Mouse (Mus musculus): ENCODE results near the gene Sae1. TPM values are rescaled to one million over a fixed set of nuclear protein-coding genes. Genes with fewer than 3 reads are reported as not detected.

Sae1 gene
- 114 and 122 TPM in 2 replicates for total RNA-seq (2014; rRNA removed)
- 197 and 211 TPM in 2 replicates for polyA plus RNA-seq (2015; fragmentation: Nextera tagmentation; extraction: Ambion mirVana)

DNA sequence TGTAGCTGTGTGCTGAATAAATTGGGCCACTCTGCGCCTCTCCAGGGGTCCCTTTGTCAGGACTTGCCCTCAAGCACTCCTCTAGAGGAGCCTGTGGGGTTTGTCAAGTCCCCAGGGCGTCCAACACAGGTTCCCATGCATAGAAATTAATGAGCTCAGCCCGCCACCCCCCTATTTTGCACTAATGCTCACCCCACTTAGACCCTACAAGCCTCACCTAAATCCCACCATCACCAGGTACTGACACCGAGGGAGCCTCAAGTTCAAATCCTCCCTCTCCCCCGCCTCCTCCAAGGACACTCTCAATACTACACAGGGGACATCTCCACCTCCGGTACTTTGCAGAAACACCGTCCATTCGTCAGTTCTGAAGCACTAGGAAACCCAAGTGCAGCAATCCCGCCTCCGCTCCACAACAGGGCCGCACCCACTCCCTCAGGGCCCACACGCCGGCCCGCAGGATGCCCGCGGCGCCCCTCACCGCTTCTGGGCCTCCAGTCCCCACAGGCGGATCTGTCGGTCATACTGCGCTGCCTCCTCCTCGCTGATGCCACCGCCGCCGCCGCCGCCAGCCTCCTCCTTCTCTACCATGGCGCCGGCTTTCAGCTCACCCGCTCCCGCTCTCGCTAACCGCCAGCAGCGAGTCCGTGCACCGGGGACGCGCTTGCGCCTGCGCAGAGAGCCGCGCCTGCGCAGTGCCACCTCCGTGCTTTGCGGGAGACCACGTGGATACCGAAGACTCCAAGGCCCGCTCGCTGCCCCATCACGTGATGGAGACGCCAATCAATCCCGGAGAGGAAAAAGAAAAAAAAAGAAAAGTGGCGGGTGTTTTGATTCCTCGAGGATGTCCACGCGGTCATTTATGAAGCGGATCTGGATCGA is at the start of gene Sae1:
Sae1 (minus strand) TSS at position 647 of the 882 bp plus-strand sequence.
- peak within 1 kb of the TSS; percentile 91 for H3K9ac ChIP-seq
- WGBS = 1% methylated on average over 58 of the region's 58 CpGs
- peak; percentile 96 for ATAC-seq
- H3K4me1 ChIP-seq (ENCODE audit: insufficient read depth) = peaks cover 13% of the 10 kb centered on the region
- peaks cover 5% of the 10 kb centered on the region; the same call in 1 of the 2 replicates for H3K36me3 ChIP-seq (ENCODE audit: insufficient read depth)
- H3K4me2 ChIP-seq (ENCODE audit: low read depth) = peak within 1 kb of the TSS; percentile 82
- peak within 1 kb of the TSS; percentile 80 for H3K27ac ChIP-seq (ENCODE audit: low read depth, low read length)
- H3K9me3 ChIP-seq (ENCODE audit: low read length) = no peaks in the 10 kb centered on the region
- H3K4me3 ChIP-seq (ENCODE audit: low read depth, low read length) = peak within 1 kb of the TSS; percentile 93
- peak; percentile 98 for DNase-seq
- TF ChIP-seq CTCF (IDR thresholded peaks at IDR 0.05; ENCODE audit: low read depth) = no peak
- no peaks in the 10 kb centered on the region for H3K27me3 ChIP-seq (ENCODE audit: insufficient read depth, low read length)

DNA sequence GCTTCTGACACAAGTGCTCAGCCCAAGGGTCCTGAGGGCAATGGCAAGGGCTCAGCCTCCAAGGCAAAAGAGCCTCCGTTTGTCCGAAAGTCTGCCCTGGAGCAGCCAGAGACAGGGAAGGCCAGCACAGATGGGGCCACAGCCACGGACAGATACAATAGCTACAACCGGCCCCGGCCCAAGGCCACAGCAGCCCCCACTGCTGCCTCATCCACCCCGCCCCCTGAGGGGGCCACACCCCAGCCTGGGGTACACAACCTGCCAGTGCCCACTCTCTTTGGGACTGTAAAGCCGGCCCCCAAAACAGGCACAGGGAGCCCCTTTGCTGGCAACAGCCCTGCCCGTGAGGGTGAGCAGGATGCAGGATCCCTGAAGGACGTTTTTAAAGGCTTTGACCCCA is 47.5 kb upstream of the Sae1 start:
- Histone ChIP-seq H3K4me1 (ENCODE audit: insufficient read depth) (no peaks in the 10 kb centered on the region), H3K9ac (no peak overlapping the region), H3K27me3 (ENCODE audit: insufficient read depth, low read length) (no peaks in the 10 kb centered on the region), H3K36me3 (ENCODE audit: insufficient read depth) (peaks cover 62% of the 10 kb centered on the region), H3K4me3 (ENCODE audit: low read depth, low read length) (no peak overlapping the region), H3K9me3 (ENCODE audit: low read length) (no peaks in the 10 kb centered on the region), H3K27ac (ENCODE audit: low read depth, low read length) (no peak overlapping the region), H3K4me2 (ENCODE audit: low read depth) (no peak overlapping the region)
- WGBS = 89% methylated on average over 9 of the region's 9 CpGs
- no peak for DNase-seq
- no peak for TF ChIP-seq CTCF (IDR thresholded peaks at IDR 0.05; ENCODE audit: low read depth)
- no peak for ATAC-seq

DNA sequence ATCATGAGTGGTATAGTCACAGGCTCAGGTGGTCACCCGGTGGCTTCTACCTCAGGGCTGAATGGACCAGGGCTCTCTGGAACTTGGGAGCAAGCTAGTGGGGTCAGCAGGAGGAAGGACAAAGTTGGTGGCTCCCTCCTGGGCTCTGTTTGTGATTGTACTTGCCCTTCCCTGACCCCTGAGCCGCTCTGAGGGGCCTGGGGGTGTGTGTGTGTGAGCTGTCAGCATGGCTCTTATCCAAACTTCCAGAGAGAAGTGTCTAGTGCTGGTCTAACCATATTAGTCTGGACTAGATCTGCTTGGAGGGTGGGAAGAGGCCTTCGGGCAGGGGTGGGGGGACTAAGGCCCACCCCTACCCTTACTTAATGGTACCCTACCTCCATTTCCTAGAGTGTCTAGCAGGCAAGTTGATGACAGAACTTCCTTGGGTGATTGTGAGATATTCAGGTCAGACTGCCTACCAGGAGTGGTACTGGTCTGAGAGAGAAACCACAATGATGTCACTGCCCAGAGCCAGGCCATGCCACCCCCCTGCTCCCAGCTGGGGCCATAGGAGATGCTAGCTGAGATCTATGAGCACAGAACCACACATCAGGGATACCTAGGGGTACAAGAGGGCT is 45.9 kb upstream of the Sae1 start:
- no peak overlapping the region for H3K27ac ChIP-seq (ENCODE audit: low read depth, low read length)
- no peaks in the 10 kb centered on the region for H3K27me3 ChIP-seq (ENCODE audit: insufficient read depth, low read length)
- 78% methylated on average over 3 of the region's 3 CpGs for WGBS
- no peaks in the 10 kb centered on the region for H3K9me3 ChIP-seq (ENCODE audit: low read length)
- no peak for TF ChIP-seq CTCF (IDR thresholded peaks at IDR 0.05; ENCODE audit: low read depth)
- H3K4me2 ChIP-seq (ENCODE audit: low read depth) = no peak overlapping the region
- no peaks in the 10 kb centered on the region for H3K4me1 ChIP-seq (ENCODE audit: insufficient read depth)
- ATAC-seq (no peak), DNase-seq (no peak)
- H3K36me3 ChIP-seq (ENCODE audit: insufficient read depth) = peaks cover 78% of the 10 kb centered on the region
- H3K4me3 ChIP-seq (ENCODE audit: low read depth, low read length) = no peak overlapping the region
- H3K9ac ChIP-seq = no peak overlapping the region

DNA sequence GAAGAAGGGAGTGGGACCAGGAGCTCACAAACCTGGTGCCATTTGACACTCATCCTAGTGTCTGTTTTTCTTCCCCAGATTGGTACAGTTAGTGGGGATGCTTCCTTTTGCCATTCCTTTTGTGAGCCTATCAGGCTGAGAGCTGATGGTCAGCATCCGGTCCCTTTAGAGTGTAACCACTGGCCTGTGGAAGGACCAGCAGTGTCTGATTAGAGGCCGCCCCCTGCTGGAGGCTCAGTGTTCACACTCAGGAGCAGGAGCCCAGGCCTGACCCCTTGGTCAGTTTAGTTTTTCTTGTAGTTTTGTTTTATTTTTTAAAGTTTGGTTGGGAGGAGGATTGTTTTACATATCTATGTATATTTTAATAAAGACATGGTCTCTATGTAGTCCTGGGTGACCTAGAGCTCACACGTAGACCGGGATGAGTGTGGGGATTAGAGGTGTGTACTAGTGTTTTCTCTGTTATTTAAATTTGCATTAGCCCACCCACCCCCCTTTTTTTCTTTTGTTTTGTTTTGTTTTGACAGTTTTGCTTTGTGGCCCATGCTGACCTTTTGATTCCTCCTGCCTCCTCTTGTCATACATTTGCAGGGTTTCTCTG is 38.6 kb upstream of the Sae1 start:
- ATAC-seq (peak; percentile 66), DNase-seq (peak; percentile 48)
- Histone ChIP-seq H3K4me2 (ENCODE audit: low read depth) (no peak overlapping the region), H3K9ac (no peak overlapping the region), H3K27ac (ENCODE audit: low read depth, low read length) (no peak overlapping the region), H3K4me3 (ENCODE audit: low read depth, low read length) (no peak overlapping the region), H3K27me3 (ENCODE audit: insufficient read depth, low read length) (no peaks in the 10 kb centered on the region), H3K4me1 (ENCODE audit: insufficient read depth) (no peaks in the 10 kb centered on the region), H3K36me3 (ENCODE audit: insufficient read depth) (peaks cover 94% of the 10 kb centered on the region), H3K9me3 (ENCODE audit: low read length) (no peaks in the 10 kb centered on the region)
- peak; percentile 79 for TF ChIP-seq CTCF (IDR thresholded peaks at IDR 0.05; ENCODE audit: low read depth)
- 54% methylated on average over 4 of the region's 4 CpGs for WGBS

DNA sequence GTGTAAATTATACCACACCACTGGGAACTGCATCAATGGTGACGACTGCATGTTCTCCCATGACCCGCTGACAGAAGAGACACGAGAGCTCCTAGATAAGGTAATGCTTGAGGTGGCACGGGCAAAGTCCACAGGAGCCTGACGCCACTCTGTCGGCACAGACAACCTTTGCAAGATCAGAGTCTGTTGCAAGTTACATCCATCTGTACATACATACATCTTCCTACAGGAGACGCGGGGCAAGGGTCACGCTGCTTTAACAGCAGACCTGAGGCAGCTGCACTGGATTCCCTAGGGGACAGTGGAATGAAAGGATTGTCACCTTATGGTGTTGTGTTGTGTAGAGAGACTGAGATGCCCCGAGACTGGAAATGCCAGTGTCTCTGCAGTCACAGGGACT is 38.1 kb upstream of the Sae1 start:
- Histone ChIP-seq H3K9me3 (ENCODE audit: low read length) (no peaks in the 10 kb centered on the region), H3K4me1 (ENCODE audit: insufficient read depth) (no peaks in the 10 kb centered on the region), H3K9ac (no peak overlapping the region), H3K4me3 (ENCODE audit: low read depth, low read length) (no peak overlapping the region), H3K4me2 (ENCODE audit: low read depth) (no peak overlapping the region), H3K36me3 (ENCODE audit: insufficient read depth) (peaks cover 94% of the 10 kb centered on the region), H3K27me3 (ENCODE audit: insufficient read depth, low read length) (no peaks in the 10 kb centered on the region), H3K27ac (ENCODE audit: low read depth, low read length) (no peak overlapping the region)
- DNase-seq (no peak), ATAC-seq (no peak)
- WGBS = 91% methylated on average over 10 of the region's 10 CpGs
- no peak for TF ChIP-seq CTCF (IDR thresholded peaks at IDR 0.05; ENCODE audit: low read depth)

DNA sequence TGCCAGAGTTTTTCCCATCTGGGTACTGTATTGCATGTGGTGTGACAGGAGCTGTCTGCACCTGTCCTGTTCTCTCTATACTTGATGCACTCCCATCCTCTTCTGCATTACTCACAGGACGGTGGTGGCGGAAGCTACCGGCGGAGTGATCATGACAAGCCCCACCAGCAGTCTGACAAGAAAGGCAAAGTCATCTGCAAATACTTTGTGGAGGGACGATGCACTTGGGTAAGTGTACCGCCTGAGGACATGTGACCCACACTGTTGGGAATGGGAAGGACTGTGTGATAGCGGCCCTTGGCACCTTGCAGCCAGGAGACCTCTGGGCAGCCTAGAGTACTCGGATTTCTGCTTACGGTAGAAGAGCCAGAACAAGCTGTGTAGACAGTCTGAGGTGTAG is 36.1 kb upstream of the Sae1 start:
- Histone ChIP-seq H3K9me3 (ENCODE audit: low read length) (no peaks in the 10 kb centered on the region), H3K4me2 (ENCODE audit: low read depth) (no peak overlapping the region), H3K27me3 (ENCODE audit: insufficient read depth, low read length) (no peaks in the 10 kb centered on the region), H3K4me1 (ENCODE audit: insufficient read depth) (no peaks in the 10 kb centered on the region), H3K9ac (no peak overlapping the region), H3K4me3 (ENCODE audit: low read depth, low read length) (no peak overlapping the region), H3K36me3 (ENCODE audit: insufficient read depth) (peaks cover 94% of the 10 kb centered on the region), H3K27ac (ENCODE audit: low read depth, low read length) (no peak overlapping the region)
- WGBS = 93% methylated on average over 9 of the region's 9 CpGs
- DNase-seq (no peak), ATAC-seq (no peak)
- no peak for TF ChIP-seq CTCF (IDR thresholded peaks at IDR 0.05; ENCODE audit: low read depth)
